Mouse (Mus musculus): Measurements from ENCODE around the gene Gm38431.

DNA sequence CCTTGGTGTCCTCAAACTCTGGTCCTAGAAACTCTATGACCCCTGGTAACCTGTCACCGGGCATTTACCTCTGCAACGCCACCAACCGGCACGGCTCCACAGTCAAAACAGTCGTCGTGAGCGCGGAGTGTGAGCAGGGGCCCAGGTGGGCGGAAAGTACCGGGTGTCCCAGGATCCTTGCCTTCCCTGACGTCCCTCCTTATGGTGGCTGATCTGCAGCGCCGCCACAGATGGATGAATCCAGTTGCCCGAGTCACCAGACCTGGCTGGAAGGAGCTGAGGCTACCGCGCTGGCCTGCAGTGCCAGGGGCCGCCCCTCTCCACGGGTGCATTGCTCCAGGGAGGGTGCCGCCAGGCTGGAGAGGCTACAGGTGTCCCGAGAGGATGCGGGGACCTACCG is 55.1 kb downstream of the Gm38431 start:
- TF ChIP-seq CTCF (IDR thresholded peaks at IDR 0.05; ENCODE audit: low read depth, low read length) = no peak
- TF ChIP-seq POLR2AphosphoS5 (IDR thresholded peaks at IDR 0.05; ENCODE audit: insufficient replicate concordance, low read depth, low read length) = no peak
